Mouse (Mus musculus): ENCODE measurements at regions not wholly inside any gene's neighbourhood (a gene's known extent, or its start where the extent isn't known, plus 50 kb on each side); places are given as distances from the start of the nearest gene placed in this dataset.

DNA sequence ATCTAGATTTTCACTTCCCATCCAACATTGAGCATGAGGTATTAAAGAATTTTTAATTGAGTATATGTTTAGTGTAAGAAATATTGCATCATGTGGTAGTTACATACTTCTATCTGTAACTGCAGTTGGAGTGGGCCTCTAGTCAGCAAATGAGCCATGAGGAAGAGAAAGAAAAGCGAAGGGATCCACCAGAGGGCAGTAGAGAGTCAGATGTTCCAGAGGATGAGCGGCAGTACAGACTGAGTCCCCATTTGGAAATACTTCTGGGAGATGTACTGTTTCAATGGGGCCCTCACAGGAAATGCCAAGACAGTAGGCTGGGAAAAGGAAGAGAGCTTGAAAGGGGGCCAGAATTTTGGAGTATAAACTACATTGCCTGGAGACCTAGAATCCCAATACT is 221.2 kb downstream of the Myh15 start:
- DNase-seq = peak; percentile 39

DNA sequence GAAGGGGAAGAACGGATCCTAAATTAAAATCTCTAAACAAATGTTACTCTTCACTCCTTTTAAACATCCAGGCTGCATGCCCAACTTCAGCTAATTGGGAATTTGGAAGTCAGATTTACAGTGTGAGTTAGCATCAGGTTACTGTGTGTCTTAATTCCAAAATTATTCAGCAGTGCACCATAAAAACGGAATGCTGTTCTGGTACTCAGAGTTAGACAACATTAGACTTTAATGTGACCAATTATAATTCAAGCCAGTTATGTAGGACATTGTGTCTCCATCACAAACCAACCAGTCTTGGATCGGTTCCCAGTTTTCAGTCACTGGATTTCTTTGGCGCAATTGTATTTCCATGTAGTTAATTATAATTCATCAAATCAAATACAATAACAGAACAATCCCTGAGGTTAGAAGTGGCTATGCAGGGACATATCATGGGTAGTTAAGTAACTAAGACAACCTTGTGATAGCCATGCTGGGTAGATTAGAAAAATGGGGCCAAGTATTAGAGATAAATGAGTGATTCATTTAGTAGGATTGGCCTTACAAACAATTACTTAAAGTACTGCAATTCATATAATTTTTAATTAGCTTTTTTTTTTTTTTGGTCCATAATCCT is 230.9 kb downstream of the Myh15 start:
- DNase-seq = no peak

DNA sequence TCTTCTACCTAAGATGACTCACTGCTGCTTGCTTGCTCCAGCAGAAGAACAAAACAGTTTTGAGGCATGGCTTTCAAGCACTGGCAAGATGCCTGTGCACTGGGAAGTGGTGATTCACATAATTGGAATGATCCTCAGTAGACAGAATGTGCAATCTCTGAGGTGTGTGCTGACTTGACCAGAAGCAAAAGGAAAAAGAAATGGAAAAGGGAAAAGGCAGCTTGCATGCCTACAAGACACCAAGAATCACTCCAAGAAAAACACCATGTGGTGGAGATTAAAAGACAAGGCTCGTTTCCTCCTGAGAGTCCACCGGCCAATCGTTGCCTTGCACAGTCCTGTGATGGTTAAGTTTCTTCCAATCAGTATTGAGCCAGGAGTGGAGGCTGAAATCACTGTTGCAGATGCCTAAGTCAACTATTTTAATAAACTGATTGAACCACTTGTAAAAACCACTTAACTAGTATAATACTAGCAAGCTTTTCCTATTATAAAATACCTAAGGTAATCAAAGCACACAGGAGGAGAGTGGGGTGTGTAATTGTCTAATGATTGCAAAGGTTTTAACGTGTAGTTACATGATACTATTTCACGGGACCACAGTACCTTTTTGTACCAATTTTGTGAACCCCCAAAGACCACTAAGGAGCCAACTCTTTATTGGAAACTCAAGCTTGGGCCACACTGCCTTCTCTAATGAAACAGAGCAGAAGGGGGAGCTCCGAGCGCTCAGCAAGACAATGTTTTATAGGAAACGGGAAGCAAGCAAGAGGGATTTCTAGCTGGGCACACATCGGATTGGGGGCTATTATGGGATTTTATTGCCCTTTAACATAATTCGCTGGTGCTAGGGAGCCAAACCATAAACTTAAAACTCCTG is 232.2 kb downstream of the Myh15 start:
- DNase-seq = no peak

DNA sequence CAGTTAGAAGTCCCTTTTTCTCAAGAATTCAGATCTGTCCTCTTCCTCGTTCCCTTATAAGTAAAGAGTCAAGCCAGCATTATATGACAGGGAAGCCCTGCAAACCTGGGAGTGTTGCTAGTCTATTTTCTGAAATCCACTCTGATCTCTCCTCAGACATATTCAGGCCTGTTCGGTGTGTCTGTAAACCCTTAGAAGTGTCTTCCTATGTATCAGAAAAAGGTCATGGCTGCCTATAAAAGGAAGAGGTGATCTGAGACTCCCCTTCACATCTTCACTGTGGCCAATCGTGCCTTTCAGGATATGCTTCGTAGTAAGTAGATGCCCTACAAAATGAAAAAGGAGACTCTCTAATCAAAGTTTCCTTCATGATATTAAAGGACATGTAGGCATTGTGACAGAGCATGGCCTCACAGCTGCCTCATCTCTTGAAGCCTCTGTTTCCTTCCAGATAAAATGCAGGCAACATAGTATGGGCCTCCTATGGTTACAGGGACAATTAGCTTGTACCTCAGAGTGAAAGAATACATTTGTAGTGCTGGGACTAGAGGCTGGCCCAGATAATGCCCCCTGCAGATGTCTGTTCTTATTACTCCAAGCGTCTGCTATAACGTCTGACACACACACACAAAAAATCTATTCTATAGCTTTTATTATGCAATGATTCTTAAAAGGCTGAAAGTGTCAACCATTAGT is 246.5 kb downstream of the Myh15 start:
- no peak for DNase-seq

DNA sequence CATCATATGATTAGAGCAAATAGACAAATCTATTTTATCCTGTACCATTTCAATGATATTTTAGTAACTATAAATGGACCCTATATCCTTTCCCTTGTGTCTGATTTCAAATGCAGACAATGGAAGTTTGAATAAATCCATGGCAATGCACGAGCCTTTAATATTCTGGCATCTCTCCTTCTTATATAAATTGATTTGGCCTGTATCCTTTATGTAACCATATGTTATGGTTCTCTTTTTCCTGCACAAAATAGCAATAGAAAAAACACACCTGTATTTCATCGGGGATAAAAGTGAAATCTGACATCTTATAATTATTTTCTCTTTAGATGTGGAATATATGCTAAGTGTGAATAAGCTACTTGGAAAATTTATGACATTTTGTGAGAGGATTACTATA is 247.1 kb downstream of the Myh15 start:
- DNase-seq = no peak

DNA sequence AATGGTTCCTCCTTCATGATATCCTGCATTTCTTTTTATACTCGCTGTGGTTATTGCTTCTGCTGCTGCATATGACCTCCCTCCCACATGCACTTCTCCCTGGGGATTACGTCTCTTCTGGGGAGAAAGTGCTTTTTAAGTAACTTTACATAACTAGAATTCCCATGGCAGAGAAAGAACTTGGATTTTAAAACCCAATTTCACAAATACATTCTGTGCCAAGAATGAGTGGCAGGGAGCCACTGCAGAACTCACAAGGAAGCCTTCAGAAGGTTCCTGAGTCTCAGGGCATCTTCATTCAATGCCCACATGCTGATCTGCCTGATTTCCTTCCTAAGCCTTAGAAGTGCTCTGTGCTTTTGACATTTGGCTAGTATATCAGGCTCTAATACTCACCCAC is 259.8 kb downstream of the Myh15 start:
- no peak for DNase-seq

DNA sequence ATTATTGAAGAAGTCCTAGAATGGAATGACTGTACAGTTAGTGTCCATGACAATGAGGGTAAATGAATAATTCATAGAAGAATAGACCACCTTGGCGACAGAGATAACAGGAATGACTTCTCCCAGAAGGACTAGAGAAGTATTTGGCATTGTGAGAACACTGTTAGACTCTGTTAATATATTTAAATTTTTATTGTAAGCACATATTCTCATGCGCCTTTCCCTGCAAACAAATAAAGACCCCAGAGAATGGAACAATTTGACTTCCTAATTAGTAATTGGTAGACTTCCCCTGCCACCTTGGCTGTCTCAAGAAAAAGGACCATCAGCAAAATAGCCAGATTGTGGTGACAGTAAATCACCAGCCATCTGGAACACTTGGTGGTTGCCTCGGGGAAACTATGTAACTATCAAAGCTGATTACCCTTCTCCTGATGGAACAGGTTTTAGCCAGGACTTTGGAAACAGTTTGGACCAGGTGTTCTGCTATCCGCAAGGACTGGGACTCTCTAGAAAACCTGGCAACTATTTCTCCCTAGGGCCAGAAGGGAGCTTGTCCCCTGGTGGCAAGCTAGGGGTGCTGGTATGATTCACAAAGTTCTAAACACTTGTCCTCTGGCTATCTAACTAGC is 261.9 kb downstream of the Myh15 start:
- no peak for DNase-seq

DNA sequence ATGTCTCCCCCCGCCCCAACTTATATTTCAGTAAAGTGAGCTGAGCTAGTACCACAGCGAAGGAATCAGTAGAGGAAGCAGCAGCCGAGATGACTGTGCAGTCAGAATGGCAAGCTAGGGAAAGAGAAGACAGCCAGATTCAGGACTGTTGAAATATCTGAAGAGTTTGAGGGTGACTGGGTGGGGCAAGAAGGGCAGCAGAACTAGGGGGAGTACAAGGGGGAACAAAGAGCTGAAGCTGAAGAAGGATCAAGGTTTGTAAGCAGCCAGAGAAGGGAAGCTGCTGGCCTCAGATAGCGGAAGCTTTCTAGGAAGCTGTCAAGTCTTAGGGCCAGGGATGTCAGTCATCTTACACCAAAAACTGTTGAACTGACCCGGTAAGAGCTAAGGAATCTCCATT is 262.5 kb downstream of the Myh15 start:
- DNase-seq = no peak

DNA sequence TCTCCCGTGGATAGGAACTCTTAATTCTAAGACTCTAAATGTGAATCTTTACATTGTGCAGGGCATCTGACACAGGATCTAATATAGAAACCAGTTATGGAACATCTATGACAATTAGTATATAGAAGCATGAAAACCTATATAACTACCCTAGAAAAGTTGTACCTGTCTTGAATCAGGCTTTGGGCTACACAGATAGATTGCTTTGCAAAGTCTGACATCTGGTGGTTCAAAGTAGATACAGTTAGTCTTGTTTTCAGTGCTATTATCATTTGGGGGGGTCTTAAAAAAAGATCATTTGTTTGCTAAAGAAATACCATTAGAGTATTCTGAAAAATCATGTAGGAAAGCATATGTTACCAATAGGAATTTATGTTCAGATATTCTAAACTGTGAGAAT is 264.7 kb downstream of the Myh15 start:
- no peak for DNase-seq

DNA sequence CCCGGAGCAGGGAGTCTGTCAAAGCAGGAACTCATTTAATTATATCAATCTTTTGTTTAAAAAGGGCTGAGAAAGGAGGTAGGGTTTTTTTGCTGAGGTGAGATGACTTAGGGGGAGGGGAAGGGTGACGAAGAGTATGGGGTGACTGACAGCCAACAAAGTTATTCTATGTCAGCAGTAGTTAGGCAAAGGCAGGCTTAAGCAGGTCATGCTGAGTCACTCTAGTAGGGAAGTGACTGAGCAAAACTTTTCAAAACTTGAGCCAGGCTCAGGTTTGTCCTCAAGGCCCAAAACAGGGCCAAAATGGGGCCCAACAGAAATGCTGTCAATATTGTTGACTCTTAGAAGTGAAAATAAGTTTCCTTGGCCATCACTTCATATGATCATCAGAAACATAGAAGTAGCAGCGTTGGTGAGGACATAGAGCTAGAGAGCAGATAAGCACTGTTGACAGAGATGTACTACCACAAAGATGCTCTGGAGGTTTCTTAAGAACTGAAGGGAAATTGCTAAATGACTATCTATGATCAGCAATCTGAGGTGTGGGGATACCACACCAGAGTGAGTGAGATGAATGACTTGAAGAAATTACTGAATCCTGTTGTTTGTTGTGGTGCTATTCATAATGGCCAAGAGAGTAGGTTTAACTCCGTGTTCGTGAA is 273.6 kb downstream of the Myh15 start:
- DNase-seq = no peak

DNA sequence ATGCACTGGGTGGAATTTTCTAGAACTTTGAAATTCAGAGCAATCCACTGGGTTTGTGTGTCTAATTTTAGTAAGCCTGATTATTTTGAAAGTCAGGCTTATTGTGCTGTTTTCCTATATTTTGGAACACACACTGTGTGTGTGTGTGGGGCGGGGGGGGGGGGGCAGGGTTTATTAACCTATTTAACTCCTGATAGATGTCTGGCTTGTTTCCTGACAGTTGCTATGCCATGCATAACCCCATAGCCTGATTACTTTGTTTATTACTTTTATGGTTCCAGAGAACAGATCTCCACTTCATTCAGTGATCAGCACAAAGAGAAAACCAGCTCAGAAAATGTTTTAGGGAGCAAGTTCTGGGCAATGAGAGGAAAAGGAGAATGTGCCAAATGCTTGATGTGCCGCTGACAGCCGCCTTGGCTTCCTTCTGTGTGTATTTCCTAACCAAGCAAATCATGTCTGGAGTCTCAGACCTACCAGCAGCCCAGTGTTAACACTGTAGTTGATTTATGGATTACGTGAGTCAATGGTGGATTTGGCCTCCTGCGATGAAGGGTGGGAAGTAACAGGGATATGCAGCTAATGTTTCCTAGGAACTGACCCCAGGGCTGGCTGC is 274.9 kb downstream of the Myh15 start:
- DNase-seq = no peak

DNA sequence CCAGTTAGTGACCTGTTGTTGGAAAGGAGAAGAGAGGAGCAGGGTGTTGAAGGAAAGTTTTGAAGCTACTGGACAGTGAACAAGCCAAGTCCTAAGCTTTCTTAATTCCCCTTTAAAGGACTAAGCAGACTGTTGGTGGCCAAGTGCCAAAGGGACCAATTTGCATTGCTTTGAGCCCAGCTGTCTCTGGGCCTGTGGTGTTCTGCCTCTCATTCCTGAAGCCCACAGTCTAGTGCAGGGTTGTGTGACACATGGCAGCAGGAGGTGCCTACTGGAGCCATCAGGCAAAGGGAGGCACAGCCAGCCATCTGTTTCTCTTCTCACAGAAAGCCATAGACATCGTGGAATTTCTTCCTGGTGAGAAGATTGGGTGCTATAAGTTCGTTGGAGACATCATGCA is 278.6 kb downstream of the Myh15 start:
- DNase-seq = no peak

DNA sequence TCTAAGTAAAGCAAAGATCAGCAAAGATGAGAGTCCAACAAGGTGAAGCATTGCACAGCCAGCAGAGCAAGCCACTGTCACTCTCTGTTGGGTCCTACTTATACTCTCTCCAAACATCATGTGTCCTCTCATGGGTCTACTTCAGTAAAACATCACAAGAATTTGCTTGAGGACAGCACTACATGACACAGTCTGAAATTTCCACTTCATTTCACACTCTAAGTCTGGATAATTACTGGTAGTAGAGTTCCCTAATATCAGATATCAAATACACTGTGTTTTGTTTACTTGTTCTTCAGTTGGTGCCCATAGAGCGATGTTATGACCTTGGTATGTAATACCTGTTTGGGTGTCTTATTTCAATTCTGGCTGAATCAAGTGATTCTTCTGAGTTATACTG is 280.7 kb downstream of the Myh15 start:
- DNase-seq = no peak

DNA sequence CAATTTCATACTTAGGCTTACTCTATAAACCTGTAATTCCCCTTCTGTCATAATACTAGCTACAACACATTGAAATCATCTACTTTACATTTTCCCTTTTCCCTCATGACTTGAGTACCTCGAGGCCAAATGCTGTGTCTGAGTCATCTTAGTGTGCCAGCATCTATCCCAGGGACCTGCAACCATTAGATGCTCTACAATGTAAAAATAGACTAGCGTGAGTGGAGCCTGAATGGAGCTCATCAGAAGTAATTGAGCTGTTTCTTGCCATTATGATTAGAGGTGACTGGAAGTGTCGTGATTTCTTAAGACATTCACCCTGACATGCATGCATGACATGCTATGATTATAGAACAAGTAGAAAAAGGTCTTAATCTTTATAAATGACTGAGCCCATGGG is 301.1 kb downstream of the Myh15 start:
- DNase-seq = no peak

DNA sequence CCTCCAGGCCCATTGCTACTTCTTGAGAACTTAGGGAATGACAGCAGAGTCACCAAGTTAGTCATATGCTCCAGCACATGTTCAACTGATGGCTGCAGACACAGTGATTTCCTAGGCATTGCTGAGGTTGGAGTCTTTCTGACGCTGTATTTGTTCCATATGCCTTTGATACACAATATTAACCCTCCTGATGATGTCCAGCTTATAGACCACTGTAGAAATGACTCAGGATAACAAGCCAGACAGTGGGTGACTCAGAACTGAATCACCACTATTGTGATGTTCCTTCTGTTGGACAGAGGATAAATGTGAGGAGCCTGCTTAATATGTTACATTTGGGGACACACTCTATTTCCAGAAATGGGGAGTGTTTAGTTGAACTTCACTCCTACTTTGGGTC is 304.4 kb downstream of the Myh15 start:
- no peak for DNase-seq

DNA sequence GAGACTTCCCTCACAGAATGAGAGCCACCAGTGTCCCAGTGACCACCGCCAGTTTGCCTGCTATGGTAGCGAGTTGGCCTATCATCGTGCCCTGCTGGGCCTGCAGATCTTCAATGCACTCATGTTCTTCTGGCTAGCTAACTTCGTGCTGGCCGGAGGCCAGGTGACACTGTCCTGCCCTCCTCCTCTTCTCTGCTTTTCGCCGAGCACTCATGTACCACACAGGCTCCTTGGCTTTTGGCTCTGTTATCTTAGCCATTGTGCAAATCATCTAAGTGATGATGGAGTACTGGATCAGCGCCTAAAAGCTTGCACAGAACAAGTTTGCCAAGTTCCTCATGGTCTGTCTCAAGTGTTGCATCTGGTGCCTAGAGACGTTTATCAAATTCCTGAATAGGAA is 312.2 kb downstream of the Myh15 start:
- no peak for DNase-seq

DNA sequence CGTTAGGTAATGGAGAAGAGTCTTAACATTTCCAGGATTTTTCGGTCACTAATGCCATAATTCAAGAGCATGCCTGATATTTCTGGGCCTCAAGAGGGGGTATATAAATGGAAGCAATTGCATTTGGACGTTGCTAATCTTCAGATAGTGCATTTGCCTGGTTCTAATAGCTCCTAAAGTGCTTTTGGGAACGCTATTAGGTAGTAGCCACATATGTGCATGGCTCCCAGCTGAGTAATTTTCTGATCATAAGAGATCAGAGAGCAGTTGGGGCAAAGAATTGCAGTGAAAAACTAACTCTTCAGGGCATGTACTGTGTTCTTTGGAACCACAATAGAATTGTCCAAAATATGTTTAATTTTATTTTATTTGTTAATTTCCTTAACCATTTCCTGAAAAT is 317.8 kb downstream of the Myh15 start:
- DNase-seq = no peak

DNA sequence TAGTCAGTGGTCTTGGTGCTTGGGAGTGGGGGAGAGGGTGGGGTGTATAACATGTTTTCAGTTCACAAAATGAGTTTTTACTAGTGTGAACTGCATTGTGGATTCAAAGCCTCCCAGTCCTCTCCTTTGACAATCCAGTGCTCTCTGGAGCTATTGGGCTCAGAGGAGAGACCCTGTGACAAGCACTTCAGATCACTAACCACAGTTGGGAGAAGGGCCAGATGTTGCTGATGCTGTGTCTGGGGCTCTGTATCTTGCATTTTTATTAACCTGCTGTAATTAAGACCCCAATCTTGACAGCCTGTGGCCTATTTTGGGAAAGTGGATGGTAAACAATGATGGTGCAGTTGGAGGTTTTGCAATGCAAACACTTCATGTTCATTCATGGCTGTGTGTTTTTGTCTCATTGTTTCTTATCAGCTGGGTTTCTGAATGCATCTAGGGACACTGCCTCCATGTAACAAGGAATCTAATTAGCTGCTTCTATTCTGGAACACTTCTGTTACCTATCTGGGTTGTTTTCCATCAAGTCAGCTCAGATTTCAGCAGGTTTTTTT is 320.0 kb upstream of the Ift57 start:
- no peak for DNase-seq

DNA sequence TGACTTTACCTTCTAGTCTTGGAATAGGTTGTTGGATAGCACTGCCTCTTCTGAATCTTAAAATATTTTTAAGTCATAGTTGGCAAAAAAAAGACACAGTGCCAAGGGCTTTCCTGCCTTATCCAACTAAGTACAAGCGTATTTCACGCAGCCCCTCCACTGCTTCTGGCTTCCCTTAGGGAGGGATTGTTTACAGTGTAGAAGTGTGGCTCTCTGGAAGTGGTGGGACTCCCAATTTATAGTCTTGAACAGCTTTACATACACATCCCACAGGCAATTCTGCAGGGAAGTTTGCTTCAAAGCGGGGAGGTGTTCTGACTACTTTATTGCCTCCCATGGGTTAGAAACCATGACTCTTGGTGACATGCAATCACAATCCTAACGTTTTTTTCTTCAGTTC is 310.9 kb upstream of the Ift57 start:
- no peak for DNase-seq

DNA sequence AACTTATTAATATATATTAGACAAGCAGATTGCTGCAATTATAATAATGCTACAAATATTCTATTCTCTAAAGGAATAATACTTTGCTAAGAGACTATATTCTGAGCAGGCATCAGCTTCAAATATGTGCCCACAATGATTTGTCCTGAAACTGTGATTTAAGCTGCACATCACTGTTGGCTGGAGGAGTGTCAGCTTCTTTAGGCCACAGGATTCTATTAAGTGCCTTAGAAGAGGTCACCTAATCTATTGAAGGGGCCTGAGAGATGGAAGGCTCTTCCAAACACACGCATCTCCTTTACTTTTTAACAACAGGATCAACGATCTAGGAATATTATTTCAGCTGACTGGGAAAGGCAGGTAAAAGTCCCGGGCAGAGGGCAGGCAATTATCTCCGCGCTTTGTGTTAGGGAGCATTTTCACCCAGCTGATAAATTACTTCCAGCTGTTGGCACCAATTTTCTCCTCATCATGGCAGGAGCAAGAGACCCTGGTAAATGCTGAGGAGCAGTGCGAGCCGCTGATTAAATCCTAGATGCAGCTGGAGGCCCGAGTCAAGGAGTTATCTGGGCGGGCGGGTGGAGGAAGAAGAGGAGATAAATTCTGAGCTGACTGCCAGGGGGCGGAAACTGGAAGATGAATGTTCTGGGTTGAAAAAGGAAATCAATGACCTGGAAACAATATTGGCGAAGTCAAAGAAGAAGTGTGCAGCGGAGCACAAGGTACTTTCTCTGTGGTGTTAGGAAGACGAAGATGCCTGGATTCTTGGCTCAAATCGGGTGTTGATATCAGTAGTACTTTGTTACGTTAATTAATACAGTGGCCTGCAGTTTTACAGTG is 290.9 kb upstream of the Ift57 start:
- no peak for DNase-seq

DNA sequence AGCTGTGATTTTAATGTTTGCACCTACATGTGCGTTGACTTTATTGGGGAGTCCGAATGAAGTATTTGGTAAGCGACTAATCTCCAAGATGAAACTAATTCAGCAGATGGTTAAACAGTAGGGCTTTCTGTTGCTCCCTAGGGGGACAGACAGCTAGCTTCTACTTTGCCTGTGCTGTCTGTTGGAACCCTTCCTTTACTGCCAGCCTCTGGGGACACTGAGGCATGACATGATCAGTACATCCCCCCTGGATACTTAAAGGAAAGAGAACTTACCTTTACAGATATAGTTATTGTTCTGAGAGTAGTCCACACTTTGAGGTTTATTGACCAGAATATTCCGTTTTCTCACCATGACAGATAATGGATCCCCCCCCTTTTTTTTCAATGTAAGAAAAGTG is 289.8 kb upstream of the Ift57 start:
- DNase-seq = no peak

Measured in thymus, postnatal 25 days (tissue).